Mouse (Mus musculus): ENCODE results near the gene Ube2d3.
A peak's percentile ranks its signal among the peaks of the same experiment; 100 is the strongest.

- TF ChIP-seq CTCF (IDR thresholded peaks at IDR 0.05; ENCODE audit: low read depth) (peak; percentile 33), EP300 (IDR thresholded peaks at IDR 0.05; ENCODE audit: low read depth) (no peak)
Observed at GRCm38 (mm10) chr3:135403856-135404255, 34.1 kb upstream of the Ube2d3 start.

Data from liver, postnatal 0 days (tissue).